Mouse (Mus musculus) hindbrain, embryonic 12.5 days (tissue): ENCODE data around the gene Kansl3. TPM values are rescaled to one million over a fixed set of nuclear protein-coding genes. Genes with fewer than 3 reads are reported as not detected.

Source experiments
- ATAC-seq: fragments of 200-750 bp; cut with Nextera tagmentation; 2 replicates; pipeline ENCODE4 v1.8.0; 2017; ENCODE audit warnings: moderate TSS enrichment; ENCODE audit not compliant: low FRiP score
- H3K27ac ChIP-seq: fragments of 300-500 bp; sonication (generic); 2 replicates; pipeline ENCODE4 v1.5.1; 2016; ENCODE audit warnings: mild to moderate bottlenecking
- H3K27me3 ChIP-seq: fragments of 300-500 bp; sonication (generic); 2 replicates; pipeline ENCODE4 v1.6.1; 2016; ENCODE audit warnings: mild to moderate bottlenecking
- H3K36me3 ChIP-seq: fragments of 300-500 bp; sonication (generic); 2 replicates; pipeline ENCODE4 v1.6.1; 2016; ENCODE audit warnings: mild to moderate bottlenecking
- H3K4me1 ChIP-seq: fragments of 300-500 bp; sonication (generic); 2 replicates; pipeline ENCODE4 v1.6.1; 2016
- H3K4me2 ChIP-seq: fragments of 300-500 bp; sonication (generic); replicated peaks from 2 replicates; pipeline ENCODE4 v1.6.1; 2016; ENCODE audit warnings: mild to moderate bottlenecking
- H3K4me3 ChIP-seq: fragments of 300-500 bp; sonication (generic); 2 replicates; pipeline ENCODE4 v1.5.1; 2016; ENCODE audit warnings: mild to moderate bottlenecking
- H3K9ac ChIP-seq: fragments of 300-500 bp; sonication (generic); 2 replicates; pipeline ENCODE4 v1.6.1; 2016; ENCODE audit warnings: mild to moderate bottlenecking, moderate library complexity
- H3K9me3 ChIP-seq: fragments of 300-500 bp; sonication (generic); replicated peaks from 2 replicates; pipeline ENCODE4 v1.6.1; 2016; ENCODE audit warnings: mild to moderate bottlenecking
- WGBS: fragments of 180-500 bp; shearing (Covaris S2); methylation state at CpG from one replicate; pipeline ENCODE4 v1.1.7; 2016; 5-methylcytosine and 5-hydroxymethylcytosine counted together
- polyA plus RNA-seq: library from polyadenylated mRNA; unstranded; fragments of >200 nt; fragmentation: Nextera tagmentation; extraction: Ambion mirVana; gene quantifications from 2 replicates; pipeline ENCODE4 v1.2.1, GENCODE M21; 2016

Gene Kansl3
- polyA plus RNA-seq, 1 experiment from 2014 or later: 45.4 TPM

DNA sequence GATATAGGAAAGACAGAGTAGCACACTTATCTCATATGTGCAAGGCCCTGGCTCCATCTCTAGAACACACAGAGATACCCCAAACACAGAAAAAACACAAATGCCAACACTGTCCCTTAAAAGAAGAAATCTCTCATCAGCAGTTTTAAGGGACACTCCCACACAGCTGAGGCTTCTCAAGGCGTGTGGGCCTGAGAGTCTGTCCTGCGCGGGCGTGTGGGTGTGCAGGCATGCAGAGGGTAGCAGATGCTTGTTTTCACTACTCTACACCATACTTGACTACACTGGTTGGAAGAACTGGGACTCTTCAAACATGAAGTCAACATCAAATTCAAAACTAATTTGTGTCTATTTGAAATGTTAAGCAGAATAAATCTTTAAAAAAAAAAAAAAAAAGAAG lies 16.6 kb downstream of the Kansl3 start:
- H3K36me3 ChIP-seq: peaks cover 92% of the 10 kb centered on the region
- 88% methylated on average over 4 of the region's 4 CpGs for WGBS
- no peak overlapping the region for H3K9ac ChIP-seq
- no peak overlapping the region for H3K4me2 ChIP-seq
- ATAC-seq: no peak
- no peak overlapping the region for H3K27ac ChIP-seq
- H3K27me3 ChIP-seq: no peaks in the 10 kb centered on the region
- no peaks in the 10 kb centered on the region for H3K4me1 ChIP-seq
- no peaks in the 10 kb centered on the region for H3K9me3 ChIP-seq
- H3K4me3 ChIP-seq: no peak overlapping the region

DNA sequence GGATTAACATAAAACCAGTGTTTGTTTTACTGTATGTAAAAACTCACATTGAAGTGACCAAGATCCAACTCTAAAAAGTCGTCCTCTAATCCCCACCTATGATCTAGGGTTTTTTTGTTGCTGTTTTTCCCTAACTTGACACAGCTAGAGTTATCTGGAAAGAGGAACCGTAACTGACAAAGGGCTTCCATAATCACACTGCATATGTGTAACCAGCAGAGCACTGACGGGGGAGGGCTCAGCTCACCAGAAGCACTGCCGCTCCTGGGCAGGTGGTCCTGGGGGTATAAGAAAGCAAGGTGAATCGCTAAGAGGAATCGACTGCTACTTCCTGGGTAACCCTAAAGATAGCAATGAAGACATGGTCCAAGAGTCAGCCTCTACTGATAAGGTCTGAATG lies 26.4 kb downstream of the Kansl3 start:
- H3K27ac ChIP-seq: no peak overlapping the region
- H3K9ac ChIP-seq: no peak overlapping the region
- H3K27me3 ChIP-seq: no peaks in the 10 kb centered on the region
- no peak overlapping the region for H3K4me3 ChIP-seq
- H3K36me3 ChIP-seq: peaks cover 98% of the 10 kb centered on the region
- no peak for ATAC-seq
- WGBS: 95% methylated on average over 6 of the region's 6 CpGs
- no peaks in the 10 kb centered on the region for H3K9me3 ChIP-seq
- H3K4me2 ChIP-seq: no peak overlapping the region
- H3K4me1 ChIP-seq: no peaks in the 10 kb centered on the region

DNA sequence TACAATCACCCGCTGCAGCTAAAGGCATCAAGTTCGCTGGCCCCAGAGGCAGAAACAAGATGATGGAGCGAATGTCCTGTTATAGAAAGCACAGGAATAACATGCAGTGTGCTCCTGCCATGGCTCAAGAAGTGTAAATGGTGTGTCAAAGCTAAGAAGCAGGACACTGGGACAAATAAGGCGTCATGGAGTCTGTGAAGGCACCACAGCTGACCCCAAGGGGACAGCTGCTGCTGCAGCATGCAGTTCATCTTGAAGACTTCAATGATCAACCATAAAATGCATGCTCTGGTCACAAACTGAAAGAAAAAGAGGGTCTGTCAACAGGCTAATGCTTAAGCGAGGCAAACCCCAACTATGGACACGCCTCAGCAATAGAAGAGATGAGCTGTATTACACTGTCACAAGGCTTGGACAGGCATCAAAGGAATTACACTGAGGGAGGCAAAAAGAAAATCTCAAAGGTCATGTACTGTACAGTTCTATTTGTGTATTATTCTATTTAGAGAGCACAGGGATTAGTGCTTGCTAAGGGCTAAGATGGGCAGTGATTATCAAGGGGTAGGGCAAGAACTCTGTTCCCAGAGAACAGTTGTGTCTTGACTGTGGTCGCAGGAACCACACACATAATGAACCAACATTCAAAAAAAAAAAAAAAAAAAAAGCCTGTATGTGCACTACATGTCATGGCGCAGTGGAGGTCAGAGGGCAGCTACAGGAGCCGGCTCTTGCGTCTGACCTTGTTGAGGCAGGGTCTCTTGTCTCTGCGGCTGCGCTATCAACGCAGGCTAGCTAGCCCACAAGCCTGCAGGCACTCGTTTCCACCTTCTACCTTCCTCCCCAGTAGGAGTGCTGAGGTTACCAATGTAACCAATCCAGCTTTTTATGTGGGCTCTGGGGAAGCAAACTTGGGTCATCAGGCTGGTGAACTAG lies 35.8 kb downstream of the Kansl3 start:
- H3K27me3 ChIP-seq: no peaks in the 10 kb centered on the region
- 80% methylated on average over 14 of the region's 14 CpGs for WGBS
- H3K4me3 ChIP-seq: no peak overlapping the region
- H3K9ac ChIP-seq: no peak overlapping the region
- no peaks in the 10 kb centered on the region for H3K4me1 ChIP-seq
- H3K4me2 ChIP-seq: no peak overlapping the region
- H3K27ac ChIP-seq: no peak overlapping the region
- ATAC-seq: no peak
- H3K9me3 ChIP-seq: no peaks in the 10 kb centered on the region
- H3K36me3 ChIP-seq: peaks cover 48% of the 10 kb centered on the region

DNA sequence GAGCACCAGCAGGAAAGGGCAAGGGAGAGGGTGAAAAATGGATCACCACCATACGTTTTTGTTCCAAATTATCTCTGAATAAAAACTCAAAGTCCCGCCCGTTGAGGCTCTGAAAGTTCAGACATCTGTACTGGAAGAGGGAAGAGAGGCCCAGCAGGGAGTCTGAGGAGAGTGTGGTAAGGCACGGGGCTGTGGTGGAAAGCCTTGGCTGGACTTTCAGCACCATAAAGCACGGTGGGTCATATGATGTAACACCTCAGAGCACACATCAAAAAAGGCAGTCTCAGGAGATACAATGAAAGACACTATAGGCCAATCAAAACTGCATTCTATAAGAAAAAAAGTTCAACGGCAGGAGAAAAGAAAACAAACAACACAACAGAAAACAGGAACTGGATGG lies 37.2 kb downstream of the Kansl3 start:
- peaks cover 41% of the 10 kb centered on the region for H3K36me3 ChIP-seq
- no peak overlapping the region for H3K4me3 ChIP-seq
- no peaks in the 10 kb centered on the region for H3K4me1 ChIP-seq
- H3K9me3 ChIP-seq: no peaks in the 10 kb centered on the region
- no peaks in the 10 kb centered on the region for H3K27me3 ChIP-seq
- WGBS: 76% methylated on average over 6 of the region's 6 CpGs
- no peak overlapping the region for H3K9ac ChIP-seq
- no peak overlapping the region for H3K4me2 ChIP-seq
- no peak overlapping the region for H3K27ac ChIP-seq
- ATAC-seq: no peak

DNA sequence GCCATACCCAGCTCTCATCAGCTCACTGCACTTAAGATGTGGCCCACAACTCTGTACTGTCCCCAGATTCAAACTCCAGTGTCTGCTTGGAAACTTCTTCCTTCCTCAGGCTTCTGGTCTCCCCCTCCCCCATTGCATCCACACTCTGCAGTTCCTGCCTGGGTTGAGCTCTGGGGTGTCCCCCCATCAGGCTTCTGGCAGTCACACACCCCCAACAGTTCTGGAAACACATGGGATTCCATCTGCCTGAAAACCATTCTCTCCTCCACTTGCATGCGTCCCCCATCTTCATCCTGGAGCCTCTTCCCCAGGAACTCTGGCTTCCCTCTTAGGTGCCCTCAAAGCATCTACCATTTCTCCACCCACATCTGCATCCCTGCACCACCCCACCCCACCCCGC lies 42.2 kb downstream of the Kansl3 start:
- Histone ChIP-seq H3K36me3 (peaks cover 23% of the 10 kb centered on the region), H3K4me1 (no peaks in the 10 kb centered on the region), H3K9me3 (no peaks in the 10 kb centered on the region), H3K9ac (no peak overlapping the region), H3K4me2 (no peak overlapping the region), H3K27me3 (no peaks in the 10 kb centered on the region), H3K4me3 (no peak overlapping the region), H3K27ac (no peak overlapping the region)
- no peak for ATAC-seq
- WGBS: 86% methylated on average over 2 of the region's 2 CpGs

DNA sequence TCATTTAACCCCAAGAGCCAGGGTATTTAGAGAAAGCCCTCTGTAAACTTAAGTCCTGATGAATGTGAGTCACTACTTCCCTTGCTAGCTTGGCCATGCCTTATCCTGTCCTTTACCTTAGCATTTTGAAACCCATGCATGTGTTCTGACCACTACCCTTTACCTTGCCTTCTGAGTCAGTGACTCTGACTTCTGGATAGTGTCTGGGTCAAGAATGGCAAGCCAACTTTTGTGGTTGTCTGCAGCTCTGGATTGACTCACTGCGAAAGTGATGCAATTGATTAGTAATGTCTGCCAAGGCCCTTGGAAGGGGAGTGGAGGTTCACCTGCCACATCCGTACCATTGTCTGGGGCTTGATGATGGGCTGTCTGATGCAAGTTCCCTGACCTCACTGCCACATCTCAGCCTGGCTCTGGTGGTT lies 43.1 kb downstream of the Kansl3 start:
- Histone ChIP-seq H3K9me3 (no peaks in the 10 kb centered on the region), H3K4me3 (no peak overlapping the region), H3K4me2 (no peak overlapping the region), H3K27me3 (no peaks in the 10 kb centered on the region), H3K9ac (no peak overlapping the region), H3K36me3 (peaks cover 23% of the 10 kb centered on the region), H3K27ac (no peak overlapping the region), H3K4me1 (no peaks in the 10 kb centered on the region)
- WGBS: 95% methylated on average over 2 of the region's 2 CpGs
- ATAC-seq: no peak

DNA sequence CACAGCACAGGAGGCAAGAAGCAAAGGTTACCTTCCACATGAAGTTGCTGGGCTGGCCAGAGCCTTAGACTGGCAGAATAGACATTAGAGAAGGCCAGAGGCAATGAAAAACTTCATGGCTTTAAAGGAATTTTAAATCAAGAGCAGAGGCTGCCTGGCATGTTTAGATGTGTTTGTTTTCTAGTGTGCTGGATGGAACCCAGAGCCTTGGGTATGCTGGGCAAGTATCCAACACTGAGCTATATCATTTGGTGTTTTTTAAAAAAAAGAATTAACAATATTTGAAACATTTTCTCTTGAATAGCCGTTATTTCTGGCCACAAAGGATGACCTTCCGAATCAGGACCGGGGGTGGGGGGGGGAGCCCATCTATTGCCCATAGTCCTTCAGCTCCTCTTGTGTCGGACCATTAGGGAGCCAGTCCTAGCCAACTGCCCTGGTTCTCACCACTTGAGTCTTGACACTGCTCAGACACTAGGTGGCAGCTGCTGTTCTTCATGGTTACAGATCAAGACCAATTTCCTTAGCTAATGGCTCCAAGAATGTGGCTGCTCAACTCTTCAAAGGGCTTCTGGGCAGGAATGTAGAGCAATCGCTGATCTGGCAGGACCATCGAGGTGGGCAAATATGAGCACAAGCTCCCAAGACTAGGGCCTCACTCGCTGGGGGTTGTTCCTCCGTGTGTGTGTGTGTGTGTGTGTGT lies 45.1 kb downstream of the Kansl3 start:
- Histone ChIP-seq H3K4me1 (no peaks in the 10 kb centered on the region), H3K36me3 (peaks cover 26% of the 10 kb centered on the region), H3K9me3 (no peaks in the 10 kb centered on the region), H3K9ac (no peak overlapping the region), H3K27me3 (no peaks in the 10 kb centered on the region), H3K4me3 (no peak overlapping the region), H3K4me2 (no peak overlapping the region), H3K27ac (no peak overlapping the region)
- 50% methylated on average over 8 of the region's 8 CpGs for WGBS
- no peak for ATAC-seq

DNA sequence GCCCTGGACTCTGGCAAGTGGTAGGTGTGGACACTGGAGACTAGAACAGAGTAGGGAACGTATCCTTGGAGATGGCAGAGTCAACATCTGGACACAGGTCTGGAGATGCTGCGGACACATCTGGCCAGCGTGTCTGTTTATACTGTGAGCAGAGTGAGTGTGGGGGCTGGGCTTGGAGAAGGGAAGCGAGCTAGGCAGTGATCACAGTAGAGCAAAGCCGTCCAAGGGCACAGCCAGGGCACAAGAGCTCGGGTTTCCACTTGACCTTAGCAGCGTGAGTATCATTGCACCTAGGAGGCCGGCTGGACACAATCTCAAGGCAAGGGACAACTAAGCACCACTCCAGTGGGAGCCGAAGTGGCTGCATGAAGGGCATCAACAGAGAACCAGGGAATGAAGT lies 45.9 kb downstream of the Kansl3 start:
- no peak overlapping the region for H3K9ac ChIP-seq
- H3K27ac ChIP-seq: no peak overlapping the region
- no peaks in the 10 kb centered on the region for H3K4me1 ChIP-seq
- no peak overlapping the region for H3K4me2 ChIP-seq
- no peaks in the 10 kb centered on the region for H3K27me3 ChIP-seq
- no peaks in the 10 kb centered on the region for H3K9me3 ChIP-seq
- no peak for ATAC-seq
- WGBS: 66% methylated on average over 9 of the region's 9 CpGs
- no peak overlapping the region for H3K4me3 ChIP-seq
- H3K36me3 ChIP-seq: peaks cover 25% of the 10 kb centered on the region

DNA sequence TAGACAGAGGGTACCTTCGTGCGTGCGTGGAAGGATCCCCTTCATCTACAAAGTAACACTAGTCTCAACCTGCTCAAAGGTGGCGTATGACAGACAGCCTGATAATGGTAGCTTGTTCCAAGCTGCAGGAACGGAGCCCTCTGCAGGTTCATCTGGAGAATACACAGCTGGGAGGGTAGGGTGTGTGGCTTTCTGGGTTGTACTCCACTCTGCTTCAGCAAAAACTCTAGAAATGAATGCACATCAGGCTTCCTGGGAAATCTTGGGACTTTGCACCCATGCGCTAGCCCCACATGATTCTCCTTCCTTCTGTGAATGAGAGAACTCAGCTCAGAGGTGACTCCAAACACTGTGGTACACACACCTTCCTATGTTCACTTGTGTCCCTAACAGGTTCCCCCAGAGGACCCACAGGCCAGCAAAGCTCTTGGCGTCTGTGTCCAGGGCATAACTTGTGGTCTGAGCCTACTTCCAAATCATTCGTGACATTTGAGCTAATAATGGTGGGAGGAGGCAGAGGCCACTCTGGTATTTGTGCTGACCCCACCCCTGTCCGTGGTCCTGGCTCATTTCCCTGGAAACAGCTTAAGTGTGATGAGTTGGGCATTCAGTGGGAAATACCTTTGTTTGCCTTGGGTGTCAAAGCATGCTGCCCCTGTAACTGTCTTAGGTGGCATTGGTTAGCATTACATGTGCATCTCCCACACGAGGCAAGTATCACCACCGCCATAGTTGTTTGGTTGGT lies 47.0 kb downstream of the Kansl3 start:
- H3K27ac ChIP-seq: no peak overlapping the region
- 75% methylated on average over 11 of the region's 11 CpGs for WGBS
- no peaks in the 10 kb centered on the region for H3K4me1 ChIP-seq
- H3K36me3 ChIP-seq: peaks cover 18% of the 10 kb centered on the region
- no peak for ATAC-seq
- H3K27me3 ChIP-seq: no peaks in the 10 kb centered on the region
- no peak overlapping the region for H3K4me2 ChIP-seq
- H3K9me3 ChIP-seq: no peaks in the 10 kb centered on the region
- H3K9ac ChIP-seq: no peak overlapping the region
- H3K4me3 ChIP-seq: no peak overlapping the region

DNA sequence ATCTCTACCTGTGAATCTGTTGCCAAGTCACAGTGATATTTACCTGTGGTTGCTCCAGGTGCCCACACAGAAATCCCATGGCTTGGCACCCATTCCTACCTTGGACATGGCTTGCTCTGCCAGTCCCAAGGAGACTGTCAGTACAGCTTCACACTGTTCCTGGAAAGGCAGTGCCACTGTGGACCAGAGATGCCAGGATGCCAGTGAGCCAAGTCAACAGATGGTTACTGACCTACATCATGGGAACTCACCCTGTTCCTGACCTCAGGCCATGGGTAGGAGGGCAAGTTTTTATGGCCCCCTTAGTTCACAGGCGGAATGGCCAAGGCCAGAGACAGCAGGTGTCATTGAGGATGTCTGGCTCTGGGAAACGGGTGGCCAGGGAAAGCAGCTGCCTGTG lies 47.8 kb downstream of the Kansl3 start:
- Histone ChIP-seq H3K4me2 (no peak overlapping the region), H3K9ac (no peak overlapping the region), H3K4me1 (no peaks in the 10 kb centered on the region), H3K27ac (no peak overlapping the region), H3K36me3 (peaks cover 17% of the 10 kb centered on the region), H3K27me3 (no peaks in the 10 kb centered on the region), H3K9me3 (no peaks in the 10 kb centered on the region), H3K4me3 (no peak overlapping the region)
- ATAC-seq: no peak
- WGBS: 80% methylated on average over 2 of the region's 2 CpGs

DNA sequence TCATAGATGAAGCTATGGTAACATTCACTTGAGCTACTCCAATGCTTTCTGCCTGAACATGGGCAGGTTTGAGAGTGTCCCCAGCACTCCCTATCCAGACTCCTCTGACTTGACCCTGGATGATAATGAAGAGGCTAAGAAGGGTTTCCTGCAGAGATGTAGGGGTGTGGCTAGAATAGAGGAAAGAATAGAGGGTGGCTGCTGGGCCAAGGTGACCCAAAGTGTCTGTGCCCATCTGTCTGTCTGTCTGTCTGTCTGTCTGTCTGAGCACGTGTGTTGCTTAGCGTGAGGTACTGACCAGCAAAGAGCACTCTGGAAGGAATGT lies 53.2 kb downstream of the Kansl3 start:
- Histone ChIP-seq H3K4me1 (no peaks in the 10 kb centered on the region), H3K27me3 (no peaks in the 10 kb centered on the region), H3K4me2 (no peak overlapping the region), H3K27ac (no peak overlapping the region), H3K9ac (no peak overlapping the region), H3K36me3 (peaks cover 7% of the 10 kb centered on the region; the same call in 1 of the 2 replicates), H3K9me3 (no peaks in the 10 kb centered on the region), H3K4me3 (no peak overlapping the region)
- 96% methylated on average over 2 of the region's 2 CpGs for WGBS
- ATAC-seq: no peak

DNA sequence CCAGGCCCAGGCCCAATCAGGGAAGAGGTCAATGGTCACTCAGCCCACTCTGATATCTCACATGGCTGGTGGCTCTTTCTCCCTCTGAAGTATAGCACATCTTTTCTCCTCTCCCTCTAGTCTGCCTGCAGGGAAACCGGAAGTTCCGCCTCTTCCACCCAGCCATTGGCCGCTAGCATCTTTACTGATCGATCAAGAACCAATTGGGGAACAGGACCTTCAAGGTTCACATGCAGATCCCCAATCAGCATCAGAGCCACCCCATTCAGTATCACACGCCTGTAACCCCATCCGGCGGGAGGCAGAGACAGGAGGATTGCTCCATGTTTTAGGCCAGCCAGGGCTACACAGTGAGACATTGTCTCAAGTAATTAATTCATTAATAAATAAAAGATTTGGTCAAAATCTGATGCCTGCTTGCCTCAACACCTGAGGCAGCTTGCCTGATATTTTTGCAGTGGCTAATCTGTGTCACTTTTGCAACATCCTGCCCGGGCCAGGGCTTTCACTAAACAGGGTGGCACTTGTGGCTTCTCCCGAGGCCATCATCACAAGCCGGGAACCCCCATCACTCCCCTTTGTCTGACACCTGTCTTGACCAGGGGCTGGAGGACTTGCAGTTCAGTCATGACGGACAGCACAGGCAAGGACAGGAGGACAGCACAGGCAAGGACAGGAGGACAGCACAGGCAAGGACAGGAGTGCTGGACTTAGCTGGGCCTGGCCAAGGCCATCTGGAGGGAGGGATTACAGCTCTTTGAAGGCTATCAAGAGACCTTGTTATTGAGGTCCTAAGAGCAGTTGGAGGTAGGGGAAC lies 53.8 kb downstream of the Kansl3 start:
- no peaks in the 10 kb centered on the region for H3K27me3 ChIP-seq
- ATAC-seq: no peak
- no peak overlapping the region for H3K4me3 ChIP-seq
- no peak overlapping the region for H3K4me2 ChIP-seq
- whole genome bisulfite sequencing: 91% methylated on average over 11 of the region's 11 CpGs
- H3K4me1 ChIP-seq: no peaks in the 10 kb centered on the region
- H3K27ac ChIP-seq: no peak overlapping the region
- no peaks in the 10 kb centered on the region for H3K9me3 ChIP-seq
- H3K36me3 ChIP-seq: peaks cover 2% of the 10 kb centered on the region; the same call in 1 of the 2 replicates
- no peak overlapping the region for H3K9ac ChIP-seq
